Mouse (Mus musculus) kidney, postnatal 10 days (tissue): ENCODE results near the gene Tpx2.
A peak's percentile ranks its signal among the peaks of the same experiment; 100 is the strongest.

Experiments
- DNase-seq: peaks from one replicate; pipeline ENCODE4 v3.0.0; 2021; ENCODE audit warnings: mixed read lengths

Gene Tpx2

GRCm38 (mm10) chr2:152820369-152820768 is 27.4 kb upstream of the Tpx2 start:
- peak; percentile 65 for DNase-seq

- peak; percentile 78 for DNase-seq
These were observed 26.7 kb upstream of the Tpx2 start for GRCm38 (mm10) chr2:152821023-152821422.

- no peak for DNase-seq
These were observed 26.2 kb upstream of the Tpx2 start for GRCm38 (mm10) chr2:152821566-152821965.

- no peak for DNase-seq
These were observed 24.0 kb upstream of the Tpx2 start for GRCm38 (mm10) chr2:152823770-152824169.

- DNase-seq = no peak
These were observed 23.2 kb upstream of the Tpx2 start for GRCm38 (mm10) chr2:152824438-152825167.

GRCm38 (mm10) chr2:152825168-152825697 is 22.5 kb upstream of the Tpx2 start:
- DNase-seq = no peak

- DNase-seq = no peak
These were observed 22.1 kb upstream of the Tpx2 start for GRCm38 (mm10) chr2:152825713-152826112.

GRCm38 (mm10) chr2:152826481-152826880 is 21.3 kb upstream of the Tpx2 start:
- no peak for DNase-seq

- DNase-seq = no peak
These were observed 20.3 kb upstream of the Tpx2 start for GRCm38 (mm10) chr2:152827321-152828010.

GRCm38 (mm10) chr2:152828011-152828370 is 19.8 kb upstream of the Tpx2 start:
- DNase-seq = peak; percentile 77

GRCm38 (mm10) chr2:152828532-152828931 is 19.2 kb upstream of the Tpx2 start:
- peak; percentile 75 for DNase-seq

GRCm38 (mm10) chr2:152829367-152829881 is 18.3 kb upstream of the Tpx2 start:
- DNase-seq = peak; percentile 61

GRCm38 (mm10) chr2:152830021-152830921 is 17.5 kb upstream of the Tpx2 start:
- peak; percentile 96 for DNase-seq

- DNase-seq = peak; percentile 99
These were observed 16.5 kb upstream of the Tpx2 start, which contains the start of gene Bcl2l1 for GRCm38 (mm10) chr2:152831019-152831878. Gene Bcl2l1 (minus strand): TSS chr2:152831728.

GRCm38 (mm10) chr2:152839256-152839655 is 8.5 kb upstream of the Tpx2 start:
- DNase-seq = no peak

GRCm38 (mm10) chr2:152842741-152843140 is 5.0 kb upstream of the Tpx2 start:
- no peak for DNase-seq

- no peak for DNase-seq
These were observed 528 bp upstream of the Tpx2 start for GRCm38 (mm10) chr2:152847057-152847814.

GRCm38 (mm10) chr2:152848466-152848865 is 702 bp downstream of the Tpx2 start:
- no peak for DNase-seq

GRCm38 (mm10) chr2:152859501-152859900 is 11.7 kb downstream of the Tpx2 start:
- no peak for DNase-seq

- DNase-seq = peak; percentile 18
These were observed 14.1 kb downstream of the Tpx2 start for GRCm38 (mm10) chr2:152861891-152862290.

- no peak for DNase-seq
These were observed 14.9 kb downstream of the Tpx2 start for GRCm38 (mm10) chr2:152862638-152863037.
